Mouse (Mus musculus): Measurements from ENCODE around the gene Gapdh. TPM values are rescaled to one million over a fixed set of nuclear protein-coding genes. Genes with fewer than 3 reads are reported as not detected.

The Gapdh gene
- polyA plus RNA-seq, 1 experiment from 2014 or later, result 1,389 TPM

DNA sequence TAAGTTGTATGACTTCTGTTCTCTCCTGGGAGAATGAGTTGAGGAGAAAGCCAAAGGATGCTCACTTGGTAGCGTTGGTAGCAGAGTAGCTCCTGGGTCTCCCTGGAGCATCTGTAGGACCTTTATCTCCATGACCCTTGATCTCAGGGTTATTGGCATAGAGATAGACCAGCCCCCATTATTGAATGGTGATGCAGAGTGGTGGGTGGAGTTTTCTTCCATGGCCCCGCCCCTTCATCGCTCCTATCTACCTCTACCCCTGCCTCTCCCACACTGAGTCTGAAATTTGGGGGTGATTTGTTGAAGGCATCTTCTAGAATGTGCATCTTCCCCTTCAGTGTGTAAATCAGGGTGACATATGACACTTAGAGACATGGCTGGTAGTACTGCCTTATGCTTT lies 9.8 kb downstream of the Gapdh start:
- no peaks in the 10 kb centered on the region for H3K27me3 ChIP-seq (replicated peaks)
- H3K27ac ChIP-seq, result no peak overlapping the region
- WGBS, result 79% methylated on average over 3 of the region's 3 CpGs
- ATAC-seq (replicated peaks), result no peak
- H3K36me3 ChIP-seq (replicated peaks), result peaks cover 16% of the 10 kb centered on the region
- H3K9ac ChIP-seq, result no peak overlapping the region
- H3K9me3 ChIP-seq, result no peaks in the 10 kb centered on the region
- H3K4me3 ChIP-seq, result no peak overlapping the region
- H3K4me1 ChIP-seq, result peaks cover 7% of the 10 kb centered on the region; the same call in 1 of the 2 replicates
- no peak overlapping the region for H3K4me2 ChIP-seq

DNA sequence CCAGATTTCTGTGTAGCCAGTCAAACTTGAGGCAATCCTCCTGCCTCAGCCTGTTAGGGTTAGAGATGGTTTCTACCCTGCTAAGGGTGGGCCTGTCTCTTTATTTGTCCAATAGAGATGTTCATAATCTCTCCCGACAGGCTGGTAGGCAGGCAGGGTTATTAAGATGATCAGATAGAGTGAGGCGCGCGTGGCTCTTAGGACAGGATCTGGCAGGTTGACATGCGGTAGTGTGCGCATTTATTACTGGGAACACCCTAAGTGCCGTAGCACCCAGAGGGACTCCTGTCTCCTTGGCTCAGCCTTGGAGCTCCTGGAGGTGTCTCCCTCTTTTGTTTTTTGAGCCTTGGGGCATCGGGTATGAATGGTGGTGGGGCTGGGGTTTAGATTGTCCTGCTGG lies 11.0 kb downstream of the Gapdh start:
- WGBS, result 72% methylated on average over 8 of the region's 8 CpGs
- H3K27me3 ChIP-seq (replicated peaks), result no peaks in the 10 kb centered on the region
- peaks cover 10% of the 10 kb centered on the region; the same call in 1 of the 2 replicates for H3K36me3 ChIP-seq (replicated peaks)
- no peak for ATAC-seq (replicated peaks)
- no peak overlapping the region for H3K4me2 ChIP-seq
- no peaks in the 10 kb centered on the region for H3K9me3 ChIP-seq
- H3K4me1 ChIP-seq, result 0 out of 2 replicates have a peak, but pooled peaks cover 2% of the 10 kb centered on the region
- H3K9ac ChIP-seq, result no peak overlapping the region
- H3K27ac ChIP-seq, result no peak overlapping the region
- H3K4me3 ChIP-seq, result no peak overlapping the region

GRCm38 (mm10) chr6:125154550-125154949 lies 11.7 kb downstream of the Gapdh start:
- H3K27ac ChIP-seq, result no peak overlapping the region
- no peaks in the 10 kb centered on the region for H3K9me3 ChIP-seq
- H3K36me3 ChIP-seq (replicated peaks), result peaks cover 4% of the 10 kb centered on the region; the same call in 1 of the 2 replicates
- no peak for ATAC-seq (replicated peaks)
- H3K4me3 ChIP-seq, result no peak overlapping the region
- H3K4me1 ChIP-seq, result peaks cover 2% of the 10 kb centered on the region; the same call in 1 of the 2 replicates
- H3K4me2 ChIP-seq, result no peak overlapping the region
- H3K9ac ChIP-seq, result no peak overlapping the region
- H3K27me3 ChIP-seq (replicated peaks), result no peaks in the 10 kb centered on the region

DNA sequence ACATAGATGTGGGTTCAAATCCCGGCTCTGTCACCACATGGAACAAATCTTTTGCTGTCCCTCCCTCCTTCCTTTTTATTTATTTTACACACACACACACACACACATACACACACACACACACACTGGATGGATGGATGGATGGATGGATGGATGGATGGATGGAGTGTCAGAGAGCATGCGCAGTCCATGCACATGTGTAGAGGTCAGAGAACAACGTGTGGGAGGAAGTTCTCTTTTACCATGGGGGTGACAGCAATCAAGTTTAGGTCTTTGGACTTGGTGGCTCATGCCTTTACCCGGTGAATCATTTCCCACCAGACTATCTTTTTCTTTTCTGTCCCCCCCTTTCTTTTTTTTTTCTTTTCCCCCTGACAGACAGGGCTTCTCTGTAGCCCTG lies 12.6 kb downstream of the Gapdh start:
- WGBS, result 94% methylated on average over 4 of the region's 4 CpGs
- H3K9me3 ChIP-seq, result no peaks in the 10 kb centered on the region
- H3K4me3 ChIP-seq, result no peak overlapping the region
- H3K9ac ChIP-seq, result no peak overlapping the region
- H3K36me3 ChIP-seq (replicated peaks), result peaks cover 4% of the 10 kb centered on the region; the same call in 1 of the 2 replicates
- no peak overlapping the region for H3K27ac ChIP-seq
- peaks cover 10% of the 10 kb centered on the region for H3K4me1 ChIP-seq
- no peak for ATAC-seq (replicated peaks)
- no peak overlapping the region for H3K4me2 ChIP-seq
- H3K27me3 ChIP-seq (replicated peaks), result no peaks in the 10 kb centered on the region

- ATAC-seq (replicated peaks), result no peak
- no peaks in the 10 kb centered on the region for H3K27me3 ChIP-seq (replicated peaks)
- H3K4me2 ChIP-seq, result no peak overlapping the region
- H3K4me1 ChIP-seq, result peaks cover 17% of the 10 kb centered on the region
- H3K36me3 ChIP-seq (replicated peaks), result peaks cover 4% of the 10 kb centered on the region; the same call in 1 of the 2 replicates
- 83% methylated on average over 5 of the region's 5 CpGs for WGBS
- no peak overlapping the region for H3K4me3 ChIP-seq
- no peak overlapping the region for H3K9ac ChIP-seq
- no peaks in the 10 kb centered on the region for H3K9me3 ChIP-seq
- H3K27ac ChIP-seq, result no peak overlapping the region
Measured at GRCm38 (mm10) chr6:125153018-125153389, 13.3 kb downstream of the Gapdh start.

DNA sequence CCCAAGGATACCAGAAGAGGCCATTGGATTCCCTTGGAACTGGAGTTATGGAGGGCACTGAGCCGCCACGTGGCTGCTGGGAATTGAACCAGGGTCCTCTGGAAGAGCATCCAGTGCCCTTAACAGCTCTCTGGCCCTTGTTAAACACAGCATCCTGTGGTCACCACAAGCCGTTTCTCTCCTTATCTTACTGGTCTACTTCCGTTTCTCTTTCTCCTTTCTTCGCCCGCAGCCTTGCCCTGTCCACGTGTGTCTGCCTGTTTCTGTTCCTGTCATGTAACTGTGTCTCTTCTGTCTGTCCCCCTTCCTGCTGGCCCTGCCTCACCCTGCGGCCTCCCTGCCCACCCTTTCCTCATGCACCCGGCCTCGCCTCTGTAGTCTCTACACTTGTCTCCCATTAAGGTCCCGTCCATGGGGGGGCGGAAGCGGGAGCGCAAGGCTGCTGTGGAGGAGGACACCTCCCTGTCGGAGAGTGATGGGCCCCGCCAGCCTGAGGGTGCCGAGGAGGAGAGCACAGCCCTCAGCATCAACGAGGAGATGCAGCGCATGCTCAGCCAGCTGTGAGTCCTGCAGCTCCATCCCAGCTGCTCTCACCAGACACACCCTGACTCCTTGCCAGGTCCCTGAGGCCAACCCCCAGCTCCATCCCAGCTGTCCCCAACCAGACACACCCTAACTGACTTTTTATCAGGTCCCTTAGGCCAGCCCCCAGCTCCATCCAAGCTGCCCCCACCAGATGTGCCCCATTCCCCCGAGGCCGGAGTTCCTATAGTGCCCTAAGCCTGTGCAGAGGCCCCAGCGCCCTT lies 13.9 kb downstream of the Gapdh start:
- H3K4me2 ChIP-seq, result no peak overlapping the region
- H3K4me3 ChIP-seq, result no peak overlapping the region
- ATAC-seq (replicated peaks), result no peak
- 87% methylated on average over 22 of the region's 22 CpGs for WGBS
- H3K27me3 ChIP-seq (replicated peaks), result no peaks in the 10 kb centered on the region
- H3K9me3 ChIP-seq, result no peaks in the 10 kb centered on the region
- H3K36me3 ChIP-seq (replicated peaks), result peaks cover 4% of the 10 kb centered on the region; the same call in 1 of the 2 replicates
- H3K9ac ChIP-seq, result no peak overlapping the region
- no peak overlapping the region for H3K27ac ChIP-seq
- peaks cover 21% of the 10 kb centered on the region for H3K4me1 ChIP-seq

DNA sequence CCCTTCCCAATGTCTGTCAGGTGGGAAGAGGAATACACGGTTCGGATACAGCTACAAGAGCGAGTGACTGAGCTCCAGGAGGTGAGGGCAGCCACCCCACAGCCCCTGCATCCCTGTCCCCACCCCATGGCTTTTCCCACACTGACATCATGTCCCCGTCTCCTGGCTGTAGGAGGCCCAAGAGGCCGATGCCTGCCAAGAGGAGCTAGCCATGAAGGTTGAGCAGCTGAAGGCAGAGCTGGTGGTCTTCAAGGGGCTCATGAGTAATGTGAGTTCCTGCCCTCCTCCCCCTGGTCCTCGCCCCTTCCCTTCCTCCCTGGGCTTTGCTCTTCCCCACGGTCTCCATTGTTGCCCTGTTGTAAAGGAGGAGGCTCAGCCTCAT lies 16.7 kb downstream of the Gapdh start:
- H3K9ac ChIP-seq, result no peak overlapping the region

DNA sequence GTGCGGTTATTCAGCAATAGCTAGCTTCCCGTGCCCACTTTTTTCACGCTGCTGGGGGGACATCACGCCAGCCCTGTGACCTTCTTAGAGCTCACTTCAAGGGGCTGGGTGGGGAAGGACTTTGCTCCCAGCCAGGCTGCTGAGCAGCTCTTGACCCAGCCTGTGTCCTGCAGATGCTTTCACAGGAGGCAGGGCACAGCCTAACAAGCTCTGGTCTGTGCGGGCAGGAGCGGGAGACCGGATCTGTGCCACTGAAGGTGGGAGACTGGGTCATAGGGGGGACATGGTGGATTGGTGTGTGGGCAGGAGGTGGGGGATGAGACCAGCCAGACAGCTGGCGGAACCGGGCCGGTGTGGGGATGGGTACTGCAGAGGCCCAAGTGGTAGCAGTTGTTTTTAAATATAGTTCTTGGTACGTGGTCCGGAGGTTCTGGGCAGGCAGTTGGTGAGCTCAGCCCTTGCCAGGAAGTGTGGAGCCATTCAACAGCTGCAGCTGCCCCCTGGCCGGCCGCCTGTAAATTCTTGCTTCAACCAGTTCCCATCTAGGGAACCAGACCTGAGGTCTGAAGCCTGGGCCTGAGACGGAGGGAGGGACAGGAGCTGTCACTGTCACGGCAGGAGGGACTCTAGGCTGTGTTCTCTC lies 17.2 kb downstream of the Gapdh start:
- no peak for ATAC-seq (replicated peaks)
- Histone ChIP-seq H3K4me2 (no peak overlapping the region), H3K4me1 (peaks cover 48% of the 10 kb centered on the region), H3K36me3 (replicated peaks) (peaks cover 7% of the 10 kb centered on the region; the same call in 1 of the 2 replicates), H3K27me3 (replicated peaks) (no peaks in the 10 kb centered on the region), H3K4me3 (no peak overlapping the region), H3K27ac (no peak overlapping the region), H3K9ac (no peak overlapping the region), H3K9me3 (no peaks in the 10 kb centered on the region)
- WGBS, result 77% methylated on average over 16 of the region's 16 CpGs

More for the DNA sequence above, 16.7 kb downstream of the Gapdh start:
- H3K4me1 ChIP-seq, result peaks cover 43% of the 10 kb centered on the region
- H3K36me3 ChIP-seq (replicated peaks), result peaks cover 4% of the 10 kb centered on the region; the same call in 1 of the 2 replicates
- H3K27me3 ChIP-seq (replicated peaks), result no peaks in the 10 kb centered on the region
- no peak for ATAC-seq (replicated peaks)
- H3K4me2 ChIP-seq, result no peak overlapping the region
- no peak overlapping the region for H3K27ac ChIP-seq
- H3K4me3 ChIP-seq, result no peak overlapping the region
- H3K9me3 ChIP-seq, result no peaks in the 10 kb centered on the region
- WGBS, result 68% methylated on average over 7 of the region's 7 CpGs

- H3K27ac ChIP-seq, result no peak overlapping the region
- 72% methylated on average over 18 of the region's 18 CpGs for WGBS
- H3K4me1 ChIP-seq, result peaks cover 48% of the 10 kb centered on the region
Measured at GRCm38 (mm10) chr6:125148251-125148925, 17.9 kb downstream of the Gapdh start.

DNA sequence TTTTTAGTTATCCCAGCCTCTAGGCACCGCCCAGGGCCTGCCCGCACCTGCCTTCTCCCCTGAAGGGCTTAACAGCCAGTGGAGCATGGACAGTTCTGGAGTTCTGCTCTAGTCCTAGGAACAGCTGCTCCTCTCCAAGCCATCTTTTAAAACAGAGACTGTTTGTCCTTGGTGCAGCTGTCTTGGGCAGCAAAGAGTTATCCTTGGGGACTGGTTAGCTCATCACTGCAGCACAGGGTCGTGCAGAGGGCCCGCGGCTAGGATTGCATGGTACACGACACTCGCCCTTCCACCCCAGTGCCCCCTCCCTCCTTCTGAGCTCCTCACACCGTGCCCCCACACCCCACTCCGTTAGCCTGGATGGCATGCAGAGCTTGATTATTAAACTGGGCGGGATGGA lies 18.9 kb downstream of the Gapdh start:
- Histone ChIP-seq H3K36me3 (replicated peaks) (peaks cover 10% of the 10 kb centered on the region), H3K27ac (no peak overlapping the region), H3K4me1 (peaks cover 48% of the 10 kb centered on the region), H3K9ac (peak overlapping the region; percentile 32; the same call in 1 of the 2 replicates), H3K4me3 (peak overlapping the region; percentile 82; the same call in 1 of the 2 replicates), H3K27me3 (replicated peaks) (no peaks in the 10 kb centered on the region), H3K9me3 (no peaks in the 10 kb centered on the region), H3K4me2 (peak overlapping the region; percentile 96)
- 46% methylated on average over 10 of the region's 10 CpGs for WGBS
- no peak for ATAC-seq (replicated peaks)

More at GRCm38 (mm10) chr6:125148251-125148925, 17.9 kb downstream of the Gapdh start:
- ATAC-seq (replicated peaks), result no peak
- Histone ChIP-seq H3K4me2 (peak overlapping the region; percentile 12; the same call in 1 of the 2 replicates), H3K36me3 (replicated peaks) (peaks cover 12% of the 10 kb centered on the region; the same call in 1 of the 2 replicates), H3K9me3 (no peaks in the 10 kb centered on the region), H3K27me3 (replicated peaks) (no peaks in the 10 kb centered on the region), H3K9ac (no peak overlapping the region), H3K4me3 (no peak overlapping the region)

DNA sequence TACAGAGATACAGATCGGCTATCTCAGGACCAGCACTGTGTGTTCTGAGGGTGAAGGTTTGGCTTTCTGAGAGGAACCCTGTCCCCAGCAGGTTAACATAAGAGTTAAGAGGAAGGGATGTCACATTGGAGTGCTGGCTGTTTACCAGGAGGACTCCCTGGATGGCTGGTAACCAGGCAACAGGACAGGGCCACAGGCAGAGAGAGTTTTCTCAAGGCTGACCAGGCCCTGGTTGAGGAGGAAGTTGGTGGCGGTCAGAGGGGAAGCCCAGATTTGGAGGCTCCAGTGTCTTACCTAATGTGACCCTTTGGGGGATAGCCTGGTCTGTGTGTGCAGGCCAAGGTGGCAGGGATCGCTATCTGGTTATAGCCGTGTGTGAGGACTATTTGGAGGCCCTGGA lies 19.5 kb downstream of the Gapdh start:
- peak overlapping the region; percentile 96 for H3K4me2 ChIP-seq
- WGBS, result 76% methylated on average over 4 of the region's 4 CpGs
- 0 out of 2 replicates have a peak overlapping the region, but pooled peaks have one; percentile 32 for H3K9ac ChIP-seq
- H3K4me1 ChIP-seq, result peaks cover 48% of the 10 kb centered on the region
- peaks cover 15% of the 10 kb centered on the region for H3K36me3 ChIP-seq (replicated peaks)
- H3K27me3 ChIP-seq (replicated peaks), result no peaks in the 10 kb centered on the region
- no peak for ATAC-seq (replicated peaks)
- H3K4me3 ChIP-seq, result peak overlapping the region; percentile 82
- no peak overlapping the region for H3K27ac ChIP-seq
- no peaks in the 10 kb centered on the region for H3K9me3 ChIP-seq

DNA sequence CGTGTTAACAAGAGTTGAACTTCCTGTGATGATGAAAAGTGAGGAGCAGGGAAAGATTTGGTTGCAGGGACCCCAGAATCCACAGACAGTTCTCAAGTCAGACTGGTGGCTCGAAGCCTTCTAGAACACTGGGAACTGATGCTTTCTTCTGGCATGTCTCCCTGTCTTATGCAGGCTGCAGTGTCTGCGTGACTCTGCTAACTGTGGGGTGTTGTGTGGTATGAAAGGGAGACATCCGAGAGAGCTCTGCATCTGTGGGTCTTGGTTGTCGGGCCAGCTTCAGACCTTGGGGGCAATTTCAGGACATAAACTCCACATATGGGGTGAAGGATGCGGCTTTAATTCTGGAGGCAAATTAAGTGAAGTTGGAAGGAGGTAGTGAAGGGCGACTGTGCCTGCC lies 20.1 kb downstream of the Gapdh start:
- ATAC-seq (replicated peaks), result no peak
- no peaks in the 10 kb centered on the region for H3K27me3 ChIP-seq (replicated peaks)
- WGBS, result 42% methylated on average over 7 of the region's 7 CpGs
- no peaks in the 10 kb centered on the region for H3K9me3 ChIP-seq
- H3K4me3 ChIP-seq, result peak overlapping the region; percentile 82
- H3K36me3 ChIP-seq (replicated peaks), result peaks cover 21% of the 10 kb centered on the region
- peak overlapping the region; percentile 92; the same call in 1 of the 2 replicates for H3K27ac ChIP-seq
- peaks cover 48% of the 10 kb centered on the region for H3K4me1 ChIP-seq
- H3K9ac ChIP-seq, result peak overlapping the region; percentile 96
- H3K4me2 ChIP-seq, result peak overlapping the region; percentile 96

Data from midbrain, embryonic 15.5 days (tissue).